Mouse (Mus musculus): ENCODE results near the gene Cyp2ab1.

GRCm38 (mm10) chr16:20265089-20265488 lies 60.1 kb downstream of the Cyp2ab1 start:
- TF ChIP-seq CTCF (IDR thresholded peaks at IDR 0.05) (no peak), POLR2A (IDR thresholded peaks at IDR 0.05; ENCODE audit: insufficient read depth, low read depth, low read length) (no peak)

Data from heart, adult 2 months (tissue).